Mouse (Mus musculus): ENCODE results near the gene Mtrr. TPM values are rescaled to one million over a fixed set of nuclear protein-coding genes. Genes with fewer than 3 reads are reported as not detected.
A peak's percentile ranks its signal among the peaks of the same experiment; 100 is the strongest.
"Not testable (repeated sequence)": the region's sequence is repeated elsewhere in the genome, so short reads cannot be mapped to it uniquely, and the experiment has no call there.

Mtrr gene
- polyA plus RNA-seq, 1 experiment from 2014 or later: 16.5 TPM

DNA sequence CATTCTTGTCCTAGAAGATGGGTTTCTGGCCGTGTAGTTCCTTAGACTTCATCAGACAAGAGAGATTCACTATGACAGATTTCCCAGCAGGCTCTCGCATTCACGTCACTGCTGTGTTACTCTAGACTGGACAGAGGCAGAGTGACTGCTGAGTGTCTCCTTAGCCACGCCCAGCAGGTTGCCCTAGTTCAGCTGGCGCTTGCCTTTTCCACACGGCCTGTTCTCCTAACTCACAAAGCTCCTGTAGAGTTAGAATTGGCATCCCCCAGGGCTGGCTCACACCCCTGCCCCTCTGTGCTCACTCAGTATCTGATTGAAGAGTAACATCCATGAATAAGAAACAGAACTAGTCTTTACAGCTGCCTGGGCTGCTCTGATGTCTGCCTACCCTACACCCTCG is 3.5 kb upstream of the Mtrr start:
- H3K4me3 ChIP-seq: no peak overlapping the region
- ATAC-seq (ENCODE audit: low FRiP score, low read depth): no peak
- no peak overlapping the region for H3K4me2 ChIP-seq (replicated peaks)
- H3K27me3 ChIP-seq (replicated peaks): no peaks in the 10 kb centered on the region
- H3K27ac ChIP-seq: no peak overlapping the region
- peaks cover 62% of the 10 kb centered on the region for H3K36me3 ChIP-seq
- H3K9me3 ChIP-seq: no peaks in the 10 kb centered on the region
- H3K4me1 ChIP-seq: peaks cover 10% of the 10 kb centered on the region
- no peak overlapping the region for H3K9ac ChIP-seq
- WGBS: 86% methylated on average over 7 of the region's 7 CpGs

DNA sequence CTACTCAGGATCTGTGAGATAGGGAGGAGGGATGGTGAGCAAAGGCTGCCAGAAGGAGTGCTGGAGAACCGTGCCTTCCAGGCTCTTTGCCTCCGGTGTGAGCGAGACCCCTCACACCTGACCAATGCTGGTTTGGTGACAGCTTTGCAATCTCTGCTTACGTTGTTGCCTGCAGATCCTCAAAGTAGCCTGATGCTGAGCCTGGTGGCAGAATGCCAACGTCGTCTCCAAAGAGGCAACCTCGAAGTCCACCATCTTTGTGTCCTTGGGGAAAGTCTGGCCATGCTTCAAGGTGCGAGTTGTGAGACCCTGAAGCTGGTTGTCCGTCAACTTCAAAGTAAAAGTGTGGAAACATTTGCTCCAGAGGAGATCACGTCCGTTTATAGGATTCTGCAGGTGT is 2.0 kb upstream of the Mtrr start:
- Histone ChIP-seq H3K9me3 (no peaks in the 10 kb centered on the region), H3K4me3 (no peak overlapping the region), H3K4me2 (replicated peaks) (no peak overlapping the region), H3K27me3 (replicated peaks) (no peaks in the 10 kb centered on the region), H3K4me1 (peaks cover 10% of the 10 kb centered on the region), H3K27ac (no peak overlapping the region), H3K36me3 (peaks cover 49% of the 10 kb centered on the region), H3K9ac (no peak overlapping the region)
- 94% methylated on average over 11 of the region's 11 CpGs for WGBS
- no peak for ATAC-seq (ENCODE audit: low FRiP score, low read depth)

DNA sequence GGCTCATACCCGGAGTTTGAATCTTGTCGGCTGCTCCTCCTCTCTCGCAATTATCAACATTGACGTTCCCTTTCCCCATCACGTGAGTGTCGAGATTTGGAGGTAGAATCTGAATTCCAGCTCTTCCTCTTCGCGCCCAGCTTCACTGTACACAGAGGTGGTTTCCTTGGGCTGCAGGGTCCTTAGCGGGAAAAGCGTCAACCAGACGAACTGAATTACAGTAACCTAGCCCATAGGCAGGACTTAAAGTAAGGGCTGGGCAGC is 500 bp upstream of the Mtrr start:
- Histone ChIP-seq H3K9me3 (no peaks in the 10 kb centered on the region), H3K9ac (peak overlapping the region; percentile 70), H3K27me3 (replicated peaks) (no peaks in the 10 kb centered on the region), H3K4me1 (peaks cover 10% of the 10 kb centered on the region), H3K4me3 (peak overlapping the region; percentile 70), H3K4me2 (replicated peaks) (peak overlapping the region; percentile 89), H3K27ac (no peak overlapping the region), H3K36me3 (peaks cover 37% of the 10 kb centered on the region)
- WGBS: under 1% methylated on average over 11 of the region's 11 CpGs
- peak; percentile 19; the same call in 1 of the 2 replicates for ATAC-seq (ENCODE audit: low FRiP score, low read depth)

DNA sequence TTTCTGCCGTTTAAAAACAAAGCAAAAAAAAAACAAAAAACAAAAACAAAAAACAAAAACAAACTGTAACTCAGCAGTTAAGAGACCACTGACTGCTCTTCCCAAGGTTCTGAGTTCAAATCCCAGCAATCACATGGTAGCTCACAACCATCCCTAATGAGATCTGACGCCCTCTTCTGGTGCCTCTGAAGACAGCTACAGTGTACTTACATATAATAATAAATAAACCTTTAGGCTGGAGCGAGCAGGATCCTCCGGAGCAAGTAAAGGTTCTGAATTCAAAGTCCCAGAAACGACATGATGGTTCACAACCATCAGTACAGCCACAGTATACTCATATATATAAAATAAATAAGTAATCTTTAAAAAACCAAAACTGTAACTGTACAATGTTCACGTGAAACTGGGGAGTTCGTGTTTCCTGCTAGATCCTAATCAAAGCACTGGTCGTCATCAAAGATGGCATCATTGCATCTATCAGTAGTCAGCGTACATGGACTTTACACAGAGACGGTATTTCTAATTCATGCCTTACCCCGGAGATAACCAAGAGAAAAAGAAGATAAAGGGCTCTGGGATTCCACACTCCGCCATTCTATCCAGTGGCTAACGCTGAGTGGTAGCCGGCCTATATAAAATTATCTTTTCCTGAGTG is 736 bp downstream of the Mtrr start:
- Histone ChIP-seq H3K9me3 (no peaks in the 10 kb centered on the region), H3K4me1 (peaks cover 10% of the 10 kb centered on the region), H3K27me3 (replicated peaks) (no peaks in the 10 kb centered on the region), H3K9ac (peak overlapping the region; percentile 70), H3K4me2 (replicated peaks) (peak overlapping the region; percentile 89), H3K4me3 (peak overlapping the region; percentile 70), H3K27ac (no peak overlapping the region), H3K36me3 (peaks cover 42% of the 10 kb centered on the region)
- 29% methylated on average over 14 of the region's 14 CpGs for WGBS
- ATAC-seq (ENCODE audit: low FRiP score, low read depth): no peak; the same call in 1 of the 2 replicates

DNA sequence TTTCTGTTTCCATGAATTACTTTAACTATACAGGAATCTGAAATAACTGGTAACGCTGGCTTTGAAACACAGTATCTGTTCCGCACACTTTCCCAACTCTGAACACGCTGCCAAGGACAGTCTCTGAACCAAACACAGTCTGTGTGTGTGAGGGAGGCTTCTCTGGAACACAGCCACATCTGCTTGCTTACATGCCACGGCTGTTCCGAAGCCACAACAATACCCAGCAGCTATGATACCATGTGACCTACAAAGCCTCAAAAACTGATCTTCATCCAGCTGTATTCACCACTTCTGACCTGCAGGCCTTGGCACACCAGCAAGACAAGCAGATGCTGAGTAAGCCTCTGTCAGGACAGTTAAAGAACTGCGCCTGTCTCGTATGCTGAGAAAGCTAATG is 4.0 kb downstream of the Mtrr start:
- Histone ChIP-seq H3K4me2 (replicated peaks) (no peak overlapping the region), H3K27me3 (replicated peaks) (no peaks in the 10 kb centered on the region), H3K9ac (no peak overlapping the region), H3K27ac (no peak overlapping the region), H3K4me1 (peaks cover 14% of the 10 kb centered on the region), H3K36me3 (peaks cover 33% of the 10 kb centered on the region), H3K9me3 (no peaks in the 10 kb centered on the region), H3K4me3 (no peak overlapping the region)
- ATAC-seq (ENCODE audit: low FRiP score, low read depth): no peak
- WGBS: 95% methylated on average over 7 of the region's 7 CpGs

DNA sequence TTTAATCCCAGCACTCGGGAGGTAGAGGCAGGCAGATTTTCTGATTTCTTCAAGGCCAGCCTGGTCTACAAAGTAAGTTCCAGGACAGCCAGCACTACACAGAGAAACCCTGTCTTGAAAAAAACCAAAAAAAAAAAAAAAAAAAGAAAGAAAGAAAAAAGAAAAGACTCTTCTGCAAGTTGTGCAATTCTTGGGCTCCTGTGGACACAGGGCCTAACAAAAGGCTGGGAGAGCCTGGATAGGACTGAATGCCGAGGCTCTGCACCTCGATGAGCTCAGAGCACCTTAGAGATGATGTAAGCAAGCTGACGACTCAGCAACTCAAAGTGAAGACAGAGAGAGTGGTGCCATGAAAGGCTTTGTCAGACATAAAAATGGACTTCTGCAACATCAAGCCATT is 7.6 kb downstream of the Mtrr start:
- H3K27ac ChIP-seq: no peak overlapping the region
- no peaks in the 10 kb centered on the region for H3K9me3 ChIP-seq
- H3K4me2 ChIP-seq (replicated peaks): no peak overlapping the region
- no peaks in the 10 kb centered on the region for H3K27me3 ChIP-seq (replicated peaks)
- H3K36me3 ChIP-seq: peaks cover 52% of the 10 kb centered on the region
- no peak overlapping the region for H3K9ac ChIP-seq
- peaks cover 6% of the 10 kb centered on the region; the same call in 1 of the 2 replicates for H3K4me1 ChIP-seq
- 78% methylated on average over 4 of the region's 4 CpGs for WGBS
- no peak for ATAC-seq (ENCODE audit: low FRiP score, low read depth)
- H3K4me3 ChIP-seq: no peak overlapping the region

DNA sequence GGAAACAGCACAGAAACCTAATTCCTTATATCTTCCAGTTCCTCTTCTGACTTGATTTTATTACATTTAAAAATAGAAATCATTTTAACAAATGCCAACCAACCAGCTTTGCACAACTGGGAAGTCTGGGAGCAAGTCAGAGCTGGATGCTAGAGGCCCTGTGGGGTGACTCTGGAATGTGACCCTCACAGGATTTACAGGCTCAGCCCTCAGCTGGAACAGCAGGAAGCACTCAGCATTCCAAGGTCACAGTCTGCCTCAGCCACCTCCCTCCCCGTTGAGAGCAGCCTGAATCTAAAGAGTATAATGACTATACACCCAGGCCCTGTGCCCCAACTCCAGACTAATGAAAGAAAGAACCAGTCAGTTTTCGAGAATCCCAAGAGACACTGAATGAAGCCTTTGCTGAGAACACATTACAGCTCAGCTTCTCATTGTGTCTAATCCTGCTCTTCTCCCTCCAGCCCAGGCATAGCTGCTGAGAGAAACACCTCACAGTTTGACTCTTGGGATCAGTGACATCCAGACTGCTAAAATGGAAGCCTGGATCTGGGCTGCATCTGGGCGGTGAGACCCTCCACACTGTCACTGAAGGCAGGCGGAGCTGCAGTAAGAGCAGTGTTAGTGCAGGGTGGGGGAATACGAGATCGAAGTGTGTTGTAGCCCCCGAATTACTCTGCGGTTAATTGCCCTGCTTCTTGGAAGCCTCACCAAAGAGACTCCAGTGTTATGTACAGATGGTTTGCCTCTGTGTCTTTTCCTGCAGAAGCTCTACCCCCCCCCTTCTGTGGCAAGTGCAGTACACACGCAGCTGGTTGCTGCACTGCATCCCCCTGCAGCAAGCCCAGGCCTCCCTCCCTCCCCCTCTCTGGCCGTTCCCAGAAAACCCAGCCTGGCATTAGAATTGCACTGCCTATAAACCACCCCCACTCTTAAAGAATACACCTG is 8.7 kb downstream of the Mtrr start:
- no peak overlapping the region for H3K9ac ChIP-seq
- 47% methylated on average over 10 of the region's 10 CpGs for WGBS
- H3K4me1 ChIP-seq: peaks cover 6% of the 10 kb centered on the region; the same call in 1 of the 2 replicates
- H3K4me2 ChIP-seq (replicated peaks): no peak overlapping the region
- no peak overlapping the region for H3K4me3 ChIP-seq
- H3K27me3 ChIP-seq (replicated peaks): no peaks in the 10 kb centered on the region
- ATAC-seq (ENCODE audit: low FRiP score, low read depth): no peak
- H3K36me3 ChIP-seq: peaks cover 52% of the 10 kb centered on the region
- no peak overlapping the region for H3K27ac ChIP-seq
- no peaks in the 10 kb centered on the region for H3K9me3 ChIP-seq

DNA sequence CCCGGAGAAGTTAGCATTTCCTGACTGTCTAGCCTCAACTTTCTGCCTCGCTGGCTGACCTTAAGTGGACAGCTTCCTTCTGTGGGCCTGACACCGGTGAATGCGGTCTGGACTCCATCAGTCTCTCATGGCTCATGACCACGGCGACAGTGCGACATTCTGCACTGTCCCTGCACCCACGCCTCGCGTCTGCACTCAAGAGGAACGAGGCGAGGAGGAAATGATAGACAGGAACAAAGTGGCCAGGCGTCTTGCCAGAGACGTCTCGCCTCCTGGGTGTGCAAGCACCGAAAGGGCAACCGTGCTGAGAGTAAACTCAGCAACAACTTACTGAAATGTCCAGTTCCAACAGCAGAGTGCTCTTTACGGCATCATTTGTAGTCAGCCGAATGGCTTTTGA is 9.7 kb downstream of the Mtrr start:
- peaks cover 55% of the 10 kb centered on the region for H3K36me3 ChIP-seq
- ATAC-seq (ENCODE audit: low FRiP score, low read depth): no peak

DNA sequence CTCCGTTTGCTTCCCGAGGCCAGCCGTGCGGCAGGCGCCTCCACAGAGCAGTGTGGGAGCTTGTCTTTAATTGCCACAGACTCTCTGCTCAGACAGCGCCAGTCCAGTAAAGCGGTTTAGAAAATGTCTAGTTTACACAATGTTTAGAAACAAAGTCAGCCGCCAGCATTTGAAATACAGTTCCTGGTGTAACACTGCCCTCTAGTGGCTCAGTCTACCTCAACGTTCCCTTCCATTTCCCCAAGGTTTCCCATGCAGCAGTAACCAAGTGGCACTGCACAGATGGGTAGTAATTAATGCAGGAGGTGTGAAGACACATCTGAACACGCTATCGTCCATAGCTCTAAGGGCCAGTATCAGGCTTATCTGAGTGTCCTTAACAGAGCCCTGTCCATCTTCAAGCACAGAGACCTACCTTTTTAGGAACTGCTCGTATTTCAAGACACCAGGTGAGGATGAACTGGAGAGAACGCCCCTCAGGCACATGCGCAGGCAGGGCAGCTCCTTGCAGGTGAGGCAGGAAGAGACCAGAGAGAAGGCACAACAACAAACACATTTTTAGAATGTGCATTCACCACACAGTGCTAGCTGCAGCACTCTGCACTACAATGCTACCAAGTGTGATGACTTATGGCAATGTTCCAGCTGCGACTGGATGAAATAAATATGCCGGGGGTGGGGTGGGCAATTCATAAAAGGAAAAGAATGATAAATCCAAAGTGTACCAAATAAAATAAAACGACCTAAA is 12.2 kb downstream of the Mtrr start:
- WGBS: 76% methylated on average over 17 of the region's 17 CpGs
- no peaks in the 10 kb centered on the region for H3K27me3 ChIP-seq (replicated peaks)
- peak; percentile 53 for ATAC-seq (ENCODE audit: low FRiP score, low read depth)
- no peaks in the 10 kb centered on the region for H3K9me3 ChIP-seq
- H3K9ac ChIP-seq: no peak overlapping the region
- peaks cover 6% of the 10 kb centered on the region; the same call in 1 of the 2 replicates for H3K4me1 ChIP-seq
- H3K36me3 ChIP-seq: peaks cover 52% of the 10 kb centered on the region
- H3K4me2 ChIP-seq (replicated peaks): no peak overlapping the region
- H3K4me3 ChIP-seq: no peak overlapping the region
- H3K27ac ChIP-seq: no peak overlapping the region

More for the DNA sequence above, 9.7 kb downstream of the Mtrr start:
- no peak overlapping the region for H3K27ac ChIP-seq
- no peak overlapping the region for H3K9ac ChIP-seq
- H3K4me3 ChIP-seq: no peak overlapping the region
- no peaks in the 10 kb centered on the region for H3K9me3 ChIP-seq
- WGBS: 91% methylated on average over 19 of the region's 19 CpGs
- H3K4me1 ChIP-seq: peaks cover 6% of the 10 kb centered on the region; the same call in 1 of the 2 replicates
- H3K27me3 ChIP-seq (replicated peaks): no peaks in the 10 kb centered on the region
- H3K4me2 ChIP-seq (replicated peaks): no peak overlapping the region

DNA sequence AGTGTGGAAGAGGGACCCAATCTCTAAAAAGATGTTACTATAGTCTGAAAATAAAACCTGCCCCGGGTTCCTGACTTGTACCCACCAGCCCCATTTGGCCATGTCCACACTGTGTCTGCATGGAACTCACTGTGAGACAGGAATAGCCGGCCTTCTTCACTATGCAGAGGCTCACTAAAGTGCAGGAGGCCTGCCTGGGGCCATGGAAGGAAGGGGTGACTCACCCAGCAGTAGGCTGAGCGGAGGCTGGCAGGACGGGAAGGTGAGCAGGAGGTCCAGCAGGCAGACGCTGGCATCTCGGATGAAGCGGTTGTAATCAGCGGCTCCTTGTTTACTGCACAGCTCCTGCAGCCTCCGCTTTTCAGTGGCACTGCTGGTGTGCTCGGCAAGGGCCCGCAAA is 13.4 kb downstream of the Mtrr start:
- H3K4me2 ChIP-seq (replicated peaks): no peak overlapping the region
- peaks cover 58% of the 10 kb centered on the region for H3K36me3 ChIP-seq
- no peak overlapping the region for H3K4me3 ChIP-seq
- H3K4me1 ChIP-seq: peaks cover 4% of the 10 kb centered on the region; the same call in 1 of the 2 replicates
- H3K9me3 ChIP-seq: no peaks in the 10 kb centered on the region
- 90% methylated on average over 11 of the region's 11 CpGs for WGBS
- no peaks in the 10 kb centered on the region for H3K27me3 ChIP-seq (replicated peaks)
- no peak overlapping the region for H3K9ac ChIP-seq
- ATAC-seq (ENCODE audit: low FRiP score, low read depth): no peak
- no peak overlapping the region for H3K27ac ChIP-seq

DNA sequence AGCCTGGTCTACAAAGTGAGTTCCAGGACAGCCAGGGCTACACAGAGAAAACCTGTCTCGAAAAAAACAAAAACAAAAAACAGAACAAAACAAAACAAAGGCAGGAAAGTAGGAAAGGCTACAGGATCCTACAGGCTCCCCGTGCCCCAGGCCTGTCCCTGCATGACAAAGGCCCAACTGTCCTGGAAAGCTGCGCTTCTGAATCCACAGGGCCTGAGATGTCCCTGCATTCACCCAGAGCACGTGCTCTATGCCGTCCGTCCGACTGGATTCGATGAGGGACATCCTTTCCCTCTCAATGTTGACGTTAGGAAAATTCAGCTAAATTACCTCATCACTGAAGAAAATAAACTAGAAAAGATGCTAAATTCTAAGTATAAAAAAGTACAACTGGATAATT is 13.8 kb downstream of the Mtrr start:
- Histone ChIP-seq H3K36me3 (peaks cover 63% of the 10 kb centered on the region), H3K9me3 (no peaks in the 10 kb centered on the region), H3K4me2 (replicated peaks) (no peak overlapping the region), H3K4me1 (no peaks in the 10 kb centered on the region), H3K27me3 (replicated peaks) (no peaks in the 10 kb centered on the region), H3K9ac (no peak overlapping the region), H3K4me3 (no peak overlapping the region), H3K27ac (no peak overlapping the region)
- ATAC-seq (ENCODE audit: low FRiP score, low read depth): no peak
- 94% methylated on average over 9 of the region's 9 CpGs for WGBS

DNA sequence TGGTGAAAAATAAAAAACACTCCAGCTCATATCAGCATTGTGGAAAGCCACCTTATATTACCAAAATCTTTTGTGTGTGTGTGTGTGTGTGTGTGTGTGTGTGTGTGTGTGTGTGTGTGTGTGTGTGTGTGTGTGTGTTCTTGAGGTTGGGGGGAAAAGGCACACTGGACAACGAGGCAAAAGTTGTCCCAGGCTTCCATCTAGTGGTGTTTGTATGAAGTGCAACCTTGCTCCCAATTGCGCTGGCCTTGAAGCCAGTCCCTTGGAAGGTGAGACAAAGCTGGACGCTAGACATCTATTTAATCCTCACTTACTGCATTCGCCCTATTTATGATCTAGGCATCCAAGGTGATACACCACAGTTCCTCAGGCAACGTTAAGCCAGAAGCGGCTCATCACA is 28.6 kb downstream of the Mtrr start:
- H3K4me1 ChIP-seq; H3K27ac ChIP-seq; ATAC-seq (ENCODE audit: low FRiP score, low read depth); H3K36me3 ChIP-seq; H3K9me3 ChIP-seq; H3K9ac ChIP-seq; H3K4me2 ChIP-seq (replicated peaks); H3K4me3 ChIP-seq; H3K27me3 ChIP-seq (replicated peaks): not testable (repeated sequence)
- 25% methylated on average over 6 of the region's 6 CpGs for WGBS

Data from neural tube, embryonic 12.5 days (tissue).